Mouse (Mus musculus): Measurements from ENCODE around the gene Defb19. TPM values are rescaled to one million over a fixed set of nuclear protein-coding genes. Genes with fewer than 3 reads are reported as not detected.
A peak's percentile ranks its signal among the peaks of the same experiment; 100 is the strongest.

Defb19 gene
- polyA plus RNA-seq, 1 experiment from 2014 or later, result 1.2 TPM

DNA sequence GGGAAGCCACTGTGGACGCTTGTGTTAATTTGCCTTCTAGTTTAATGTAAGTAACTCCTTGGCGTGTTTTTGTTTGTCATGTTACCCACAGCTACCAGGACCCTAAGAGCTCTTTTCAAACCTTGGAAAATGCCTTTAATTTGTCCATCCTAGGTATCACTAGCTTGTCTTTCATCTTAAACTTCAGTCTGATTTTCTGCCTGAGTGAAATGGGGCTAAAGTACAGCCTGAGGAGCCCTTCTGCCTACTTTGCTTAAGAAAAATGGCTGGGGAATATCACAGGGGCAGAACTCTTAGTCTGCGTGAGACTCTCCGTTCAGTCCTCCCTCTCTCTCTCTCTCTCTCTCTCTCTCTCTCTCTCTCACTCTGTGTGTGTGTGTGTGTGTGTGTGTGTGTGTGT, 10.2 kb downstream of the Defb19 start:
- H3K4me3 ChIP-seq (ENCODE audit: low read length), result no peak overlapping the region
- 0 out of 2 replicates have a peak, but pooled peaks cover 3% of the 10 kb centered on the region for H3K9me3 ChIP-seq (replicated peaks; ENCODE audit: control insufficient read depth, low read length)
- no peak overlapping the region for H3K4me2 ChIP-seq (ENCODE audit: low read depth, low read length)
- H3K27me3 ChIP-seq (ENCODE audit: control insufficient read depth, insufficient read depth, low read length), result 0 out of 2 replicates have a peak, but pooled peaks cover 2% of the 10 kb centered on the region
- no peak overlapping the region for H3K9ac ChIP-seq (ENCODE audit: low read length)
- H3K36me3 ChIP-seq (ENCODE audit: control insufficient read depth, insufficient read depth), result no peaks in the 10 kb centered on the region
- no peaks in the 10 kb centered on the region for H3K4me1 ChIP-seq (ENCODE audit: control insufficient read depth, insufficient read depth, low read length)
- WGBS, result 69% methylated on average over 4 of the region's 4 CpGs
- H3K27ac ChIP-seq (ENCODE audit: low read length), result no peak overlapping the region
- ATAC-seq (replicated peaks; ENCODE audit: extremely low read depth, insufficient read depth, low FRiP score), result no peak

- Histone ChIP-seq H3K27ac (ENCODE audit: low read length) (no peak within 1 kb of the TSS), H3K4me1 (ENCODE audit: control insufficient read depth, insufficient read depth, low read length) (no peaks in the 10 kb centered on the region), H3K4me3 (ENCODE audit: low read length) (no peak within 1 kb of the TSS), H3K9ac (ENCODE audit: low read length) (no peak within 1 kb of the TSS), H3K9me3 (replicated peaks; ENCODE audit: control insufficient read depth, low read length) (0 out of 2 replicates have a peak, but pooled peaks cover 3% of the 10 kb centered on the region), H3K27me3 (ENCODE audit: control insufficient read depth, insufficient read depth, low read length) (0 out of 2 replicates have a peak, but pooled peaks cover 2% of the 10 kb centered on the region), H3K36me3 (ENCODE audit: control insufficient read depth, insufficient read depth) (no peaks in the 10 kb centered on the region), H3K4me2 (ENCODE audit: low read depth, low read length) (no peak within 1 kb of the TSS)
- no peak for ATAC-seq (replicated peaks; ENCODE audit: extremely low read depth, insufficient read depth, low FRiP score)
- 82% methylated on average over 5 of the region's 5 CpGs for WGBS
Measured at GRCm38 (mm10) chr2:152569038-152569437, 11.1 kb downstream of the Defb19 start, which contains the start of gene Gm17416. Gm17416 (plus strand) TSS chr2:152569338.

- no peak overlapping the region for H3K9ac ChIP-seq (ENCODE audit: low read length)
- no peaks in the 10 kb centered on the region for H3K9me3 ChIP-seq (replicated peaks; ENCODE audit: control insufficient read depth, low read length)
- no peaks in the 10 kb centered on the region for H3K27me3 ChIP-seq (ENCODE audit: control insufficient read depth, insufficient read depth, low read length)
- H3K36me3 ChIP-seq (ENCODE audit: control insufficient read depth, insufficient read depth), result no peaks in the 10 kb centered on the region
- H3K4me1 ChIP-seq (ENCODE audit: control insufficient read depth, insufficient read depth, low read length), result no peaks in the 10 kb centered on the region
- no peak overlapping the region for H3K4me3 ChIP-seq (ENCODE audit: low read length)
- H3K4me2 ChIP-seq (ENCODE audit: low read depth, low read length), result no peak overlapping the region
- ATAC-seq (replicated peaks; ENCODE audit: extremely low read depth, insufficient read depth, low FRiP score), result no peak
- no peak overlapping the region for H3K27ac ChIP-seq (ENCODE audit: low read length)
- WGBS, result 77% methylated on average over 7 of the region's 7 CpGs
Measured at GRCm38 (mm10) chr2:152556655-152557054, 23.5 kb downstream of the Defb19 start.

DNA sequence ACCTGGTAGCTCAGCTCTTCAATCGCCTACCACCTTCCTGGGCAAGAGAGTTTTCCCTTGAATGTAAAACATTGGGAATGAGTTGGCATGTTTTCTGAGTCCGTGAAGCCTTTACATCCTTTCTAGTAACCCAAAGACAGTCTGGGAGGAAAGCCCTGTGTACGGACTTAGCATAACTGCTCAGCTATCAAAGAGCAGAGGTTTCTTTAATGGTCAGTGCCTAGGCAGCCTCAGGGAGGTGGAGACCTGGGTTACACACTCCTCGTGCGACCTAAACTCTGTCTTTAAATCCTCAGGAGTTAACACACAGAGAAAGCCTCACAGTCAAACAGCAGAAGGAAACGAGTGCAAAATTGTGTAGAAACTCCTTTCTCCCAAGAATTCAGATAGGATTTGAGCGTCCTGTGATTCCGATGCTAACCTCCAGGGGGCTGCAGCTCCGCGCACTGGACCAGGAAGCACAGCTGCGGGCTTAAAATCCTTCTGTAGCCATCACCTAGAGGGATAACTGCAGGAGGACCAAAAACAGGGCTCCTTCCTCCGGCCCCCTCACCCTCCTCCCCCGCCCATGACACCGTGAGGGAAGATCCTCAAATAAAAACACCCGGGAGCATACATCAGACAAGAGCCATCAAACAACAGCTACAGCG, 26.2 kb downstream of the Defb19 start:
- Histone ChIP-seq H3K27me3 (ENCODE audit: control insufficient read depth, insufficient read depth, low read length) (no peaks in the 10 kb centered on the region), H3K27ac (ENCODE audit: low read length) (no peak overlapping the region), H3K36me3 (ENCODE audit: control insufficient read depth, insufficient read depth) (no peaks in the 10 kb centered on the region), H3K4me3 (ENCODE audit: low read length) (no peak overlapping the region), H3K4me1 (ENCODE audit: control insufficient read depth, insufficient read depth, low read length) (no peaks in the 10 kb centered on the region), H3K9ac (ENCODE audit: low read length) (no peak overlapping the region), H3K9me3 (replicated peaks; ENCODE audit: control insufficient read depth, low read length) (no peaks in the 10 kb centered on the region), H3K4me2 (ENCODE audit: low read depth, low read length) (peak overlapping the region; percentile 43; the same call in 1 of the 2 replicates)
- 13% methylated on average over 16 of the region's 16 CpGs for WGBS
- ATAC-seq (replicated peaks; ENCODE audit: extremely low read depth, insufficient read depth, low FRiP score), result no peak

- no peak for ATAC-seq (replicated peaks; ENCODE audit: extremely low read depth, insufficient read depth, low FRiP score)
- Histone ChIP-seq H3K4me1 (ENCODE audit: control insufficient read depth, insufficient read depth, low read length) (peaks cover 2% of the 10 kb centered on the region; the same call in 1 of the 2 replicates), H3K9me3 (replicated peaks; ENCODE audit: control insufficient read depth, low read length) (no peaks in the 10 kb centered on the region), H3K27me3 (ENCODE audit: control insufficient read depth, insufficient read depth, low read length) (no peaks in the 10 kb centered on the region), H3K4me3 (ENCODE audit: low read length) (no peak overlapping the region), H3K4me2 (ENCODE audit: low read depth, low read length) (no peak overlapping the region), H3K9ac (ENCODE audit: low read length) (no peak overlapping the region), H3K27ac (ENCODE audit: low read length) (no peak overlapping the region), H3K36me3 (ENCODE audit: control insufficient read depth, insufficient read depth) (no peaks in the 10 kb centered on the region)
- WGBS, result 64% methylated on average over 5 of the region's 5 CpGs
Measured at GRCm38 (mm10) chr2:152548124-152548523, 32.0 kb downstream of the Defb19 start.

DNA sequence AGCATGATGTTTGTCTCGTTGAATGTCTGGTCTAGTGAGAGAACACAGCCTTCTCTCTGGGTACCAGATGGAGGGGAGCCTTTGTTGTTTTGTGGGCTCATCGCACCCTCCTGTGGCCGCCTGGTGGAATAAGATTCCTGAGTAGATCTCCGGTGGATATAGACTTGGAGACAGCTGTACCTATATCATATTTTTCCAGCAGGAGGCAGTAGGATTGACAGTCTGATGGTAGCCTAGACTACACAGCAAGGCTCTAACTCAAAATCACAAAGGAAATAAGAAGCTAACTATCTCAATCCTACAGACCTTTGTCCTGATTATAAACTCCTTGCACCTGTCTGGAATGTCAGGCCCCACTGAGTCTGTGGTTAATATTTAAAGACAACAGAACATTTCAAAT, 35.4 kb downstream of the Defb19 start:
- Histone ChIP-seq H3K27me3 (ENCODE audit: control insufficient read depth, insufficient read depth, low read length) (no peaks in the 10 kb centered on the region), H3K9me3 (replicated peaks; ENCODE audit: control insufficient read depth, low read length) (0 out of 2 replicates have a peak, but pooled peaks cover 3% of the 10 kb centered on the region), H3K36me3 (ENCODE audit: control insufficient read depth, insufficient read depth) (no peaks in the 10 kb centered on the region), H3K27ac (ENCODE audit: low read length) (no peak overlapping the region), H3K9ac (ENCODE audit: low read length) (no peak overlapping the region), H3K4me2 (ENCODE audit: low read depth, low read length) (no peak overlapping the region), H3K4me3 (ENCODE audit: low read length) (no peak overlapping the region), H3K4me1 (ENCODE audit: control insufficient read depth, insufficient read depth, low read length) (peaks cover 2% of the 10 kb centered on the region; the same call in 1 of the 2 replicates)
- whole genome bisulfite sequencing, result 22% methylated on average over 4 of the region's 4 CpGs
- no peak; the same call in 1 of the 2 replicates for ATAC-seq (replicated peaks; ENCODE audit: extremely low read depth, insufficient read depth, low FRiP score)

- no peak for ATAC-seq (replicated peaks; ENCODE audit: extremely low read depth, insufficient read depth, low FRiP score)
- Histone ChIP-seq H3K9me3 (replicated peaks; ENCODE audit: control insufficient read depth, low read length) (0 out of 2 replicates have a peak, but pooled peaks cover 3% of the 10 kb centered on the region), H3K27ac (ENCODE audit: low read length) (no peak overlapping the region), H3K4me2 (ENCODE audit: low read depth, low read length) (no peak overlapping the region), H3K4me3 (ENCODE audit: low read length) (no peak overlapping the region), H3K36me3 (ENCODE audit: control insufficient read depth, insufficient read depth) (no peaks in the 10 kb centered on the region), H3K4me1 (ENCODE audit: control insufficient read depth, insufficient read depth, low read length) (peaks cover 2% of the 10 kb centered on the region; the same call in 1 of the 2 replicates), H3K9ac (ENCODE audit: low read length) (no peak overlapping the region), H3K27me3 (ENCODE audit: control insufficient read depth, insufficient read depth, low read length) (no peaks in the 10 kb centered on the region)
- WGBS, result 43% methylated on average over 4 of the region's 4 CpGs
Measured at GRCm38 (mm10) chr2:152543478-152543877, 36.6 kb downstream of the Defb19 start.

GRCm38 (mm10) chr2:152542897-152543296, 37.2 kb downstream of the Defb19 start:
- ATAC-seq (replicated peaks; ENCODE audit: extremely low read depth, insufficient read depth, low FRiP score), result no peak
- H3K4me1 ChIP-seq (ENCODE audit: control insufficient read depth, insufficient read depth, low read length), result peaks cover 2% of the 10 kb centered on the region; the same call in 1 of the 2 replicates
- no peak overlapping the region for H3K4me2 ChIP-seq (ENCODE audit: low read depth, low read length)
- H3K9me3 ChIP-seq (replicated peaks; ENCODE audit: control insufficient read depth, low read length), result 0 out of 2 replicates have a peak, but pooled peaks cover 3% of the 10 kb centered on the region
- H3K27ac ChIP-seq (ENCODE audit: low read length), result no peak overlapping the region
- no peaks in the 10 kb centered on the region for H3K36me3 ChIP-seq (ENCODE audit: control insufficient read depth, insufficient read depth)
- 69% methylated on average over 2 of the region's 2 CpGs for WGBS
- no peaks in the 10 kb centered on the region for H3K27me3 ChIP-seq (ENCODE audit: control insufficient read depth, insufficient read depth, low read length)
- H3K4me3 ChIP-seq (ENCODE audit: low read length), result no peak overlapping the region
- H3K9ac ChIP-seq (ENCODE audit: low read length), result no peak overlapping the region

- no peak overlapping the region for H3K27ac ChIP-seq (ENCODE audit: low read length)
- 82% methylated on average over 9 of the region's 9 CpGs for WGBS
- no peak for ATAC-seq (replicated peaks; ENCODE audit: extremely low read depth, insufficient read depth, low FRiP score)
- H3K36me3 ChIP-seq (ENCODE audit: control insufficient read depth, insufficient read depth), result no peaks in the 10 kb centered on the region
- H3K4me2 ChIP-seq (ENCODE audit: low read depth, low read length), result no peak overlapping the region
- no peak overlapping the region for H3K9ac ChIP-seq (ENCODE audit: low read length)
- H3K4me3 ChIP-seq (ENCODE audit: low read length), result no peak overlapping the region
- no peaks in the 10 kb centered on the region for H3K27me3 ChIP-seq (ENCODE audit: control insufficient read depth, insufficient read depth, low read length)
- H3K9me3 ChIP-seq (replicated peaks; ENCODE audit: control insufficient read depth, low read length), result 0 out of 2 replicates have a peak, but pooled peaks cover 3% of the 10 kb centered on the region
- peaks cover 2% of the 10 kb centered on the region; the same call in 1 of the 2 replicates for H3K4me1 ChIP-seq (ENCODE audit: control insufficient read depth, insufficient read depth, low read length)
Measured at GRCm38 (mm10) chr2:152541979-152542378, 38.1 kb downstream of the Defb19 start.
